Mouse (Mus musculus) embryonic fibroblast, embryonic 13.5 days (primary cell): ENCODE measurements around the gene Timp3.

ENCODE experiments used
- CTCF ChIP-seq: IDR thresholded peaks from 2 replicates; pipeline ENCODE4 v1.5.1; 2011; ENCODE audit warnings: mild to moderate bottlenecking, control low read depth, low read length, moderate library complexity, borderline replicate concordance; ENCODE audit not compliant: insufficient read depth
- POLR2A ChIP-seq: IDR thresholded peaks from 2 replicates; pipeline ENCODE4 v1.6.1; 2011; ENCODE audit warnings: low read depth, mild to moderate bottlenecking, control low read depth, low read length, moderate library complexity

DNA sequence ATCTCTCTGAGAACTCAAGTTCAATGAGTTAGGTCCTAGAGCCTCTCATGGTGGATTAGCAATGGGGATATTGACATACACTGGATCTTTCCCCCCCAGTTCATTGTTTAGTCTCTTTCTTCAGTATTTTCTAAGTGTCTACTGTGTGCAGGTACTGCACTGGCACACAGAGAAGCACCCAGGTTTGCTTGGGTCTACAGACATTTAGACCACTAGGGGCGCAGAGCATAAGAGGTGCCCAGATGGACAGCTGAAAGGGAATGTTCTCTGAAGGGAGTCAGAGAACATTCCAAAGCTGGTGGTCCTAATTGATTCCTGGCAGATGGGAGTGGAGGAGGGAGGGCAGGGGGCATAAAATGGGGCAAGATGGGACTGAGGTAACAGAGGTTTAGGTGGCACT, 6.3 kb upstream of the Timp3 start:
- TF ChIP-seq CTCF (no peak), POLR2A (no peak)
